Mouse (Mus musculus) G1E (cell line): ENCODE measurements around the gene Tmem181a.
"Not testable (repeated sequence)": the region's sequence is repeated elsewhere in the genome, so short reads cannot be mapped to it uniquely, and the experiment has no call there.

Experiments used
- CTCF ChIP-seq: IDR thresholded peaks from 2 replicates; pipeline ENCODE4 v1.5.1; 2012; ENCODE audit warnings: low read depth, low read length, inconsistent platforms, mixed read lengths
- GATA2 ChIP-seq: IDR thresholded peaks from 2 replicates; pipeline ENCODE4 v1.6.1; 2012; ENCODE audit warnings: low read depth, low read length, inconsistent platforms, borderline replicate concordance

DNA sequence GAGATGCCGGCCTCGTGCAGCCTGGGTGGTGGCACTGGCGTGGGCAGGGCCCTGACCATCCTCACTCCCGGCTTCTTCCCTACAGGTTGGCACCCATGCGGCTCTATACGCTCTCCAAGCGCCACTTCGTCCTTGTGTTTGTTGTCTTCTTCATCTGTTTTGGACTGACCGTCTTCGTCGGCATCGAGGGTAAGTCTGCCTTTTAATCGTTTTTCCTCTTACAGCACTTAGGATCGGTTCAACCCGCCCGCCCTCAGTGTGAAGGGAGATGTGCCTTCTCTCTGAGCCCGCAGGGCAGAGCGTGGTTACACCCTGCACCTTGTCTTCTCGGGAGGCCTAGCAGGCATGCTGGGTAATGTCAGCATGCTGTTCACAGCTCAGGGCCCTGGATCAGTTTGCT, 23.9 kb downstream of the Tmem181a start:
- not testable (repeated sequence) for TF ChIP-seq CTCF, GATA2
